Mouse (Mus musculus): ENCODE measurements around the gene Srgap1. TPM values are rescaled to one million over a fixed set of nuclear protein-coding genes. Genes with fewer than 3 reads are reported as not detected.

Gene Srgap1
- polyA plus RNA-seq, 1 experiment, result 1.6 TPM

GRCm38 (mm10) chr10:121739548-121740505, 307.3 kb downstream of the Srgap1 start, which contains the start of gene BC048403:
Gene BC048403 (plus strand): TSS chr10:121739937.
- TF ChIP-seq CTCF (IDR thresholded peaks at IDR 0.05; ENCODE audit: extremely low read depth, insufficient read length, insufficient replicate concordance, low read depth, low read length), result no peak
- peak; percentile 63 for TF ChIP-seq POLR2A (IDR thresholded peaks at IDR 0.05; ENCODE audit: low read depth, low read length)
- WGBS, result under 1% methylated on average over 68 of the region's 68 CpGs
- Histone ChIP-seq H3K27ac (ENCODE audit: insufficient read depth, low read depth, low read length) (peak within 1 kb of the TSS; percentile 26; the same call in 1 of the 2 replicates), H3K4me1 (ENCODE audit: control insufficient read depth, insufficient read depth, insufficient read length, low read length) (peaks cover 5% of the 10 kb centered on the region), H3K4me3 (ENCODE audit: low read depth, low read length) (peak within 1 kb of the TSS; percentile 92), H3K36me3 (ENCODE audit: control insufficient read depth, insufficient read depth, low read length) (no peaks in the 10 kb centered on the region), H3K27me3 (ENCODE audit: control insufficient read depth, insufficient read depth, low read length) (no peaks in the 10 kb centered on the region)

GRCm38 (mm10) chr10:121737256-121737655, 309.9 kb downstream of the Srgap1 start:
- 88% methylated on average over 3 of the region's 3 CpGs for WGBS

DNA sequence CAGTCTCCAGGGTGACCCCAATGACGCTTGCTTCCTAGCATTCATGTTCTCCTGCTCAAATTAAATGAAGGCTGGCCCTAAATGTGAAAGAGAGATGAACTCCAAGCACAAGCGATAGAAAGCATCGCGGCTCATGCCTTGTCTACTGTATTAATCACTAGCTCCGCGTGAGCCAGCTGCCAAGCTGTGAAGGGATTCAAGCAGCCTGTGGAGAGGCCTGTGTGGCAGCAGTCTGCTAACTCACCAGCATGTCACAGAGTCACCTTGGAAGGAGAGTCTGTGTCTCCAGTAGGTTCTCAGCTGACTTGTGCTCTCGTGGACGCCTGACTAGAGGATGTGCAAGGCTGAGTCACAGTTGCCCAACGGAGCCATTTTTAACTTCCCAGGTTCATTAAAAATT, 314.6 kb downstream of the Srgap1 start:
- 90% methylated on average over 9 of the region's 9 CpGs for WGBS
- no peaks in the 10 kb centered on the region for H3K27me3 ChIP-seq (ENCODE audit: control insufficient read depth, insufficient read depth, low read length)
- H3K27ac ChIP-seq (ENCODE audit: insufficient read depth, low read depth, low read length), result no peak overlapping the region
- H3K4me3 ChIP-seq (ENCODE audit: low read depth, low read length), result no peak overlapping the region
- H3K36me3 ChIP-seq (ENCODE audit: control insufficient read depth, insufficient read depth, low read length), result no peaks in the 10 kb centered on the region
- no peak for TF ChIP-seq CTCF (IDR thresholded peaks at IDR 0.05; ENCODE audit: extremely low read depth, insufficient read length, insufficient replicate concordance, low read depth, low read length)
- no peak for TF ChIP-seq POLR2A (IDR thresholded peaks at IDR 0.05; ENCODE audit: low read depth, low read length)
- no peaks in the 10 kb centered on the region for H3K4me1 ChIP-seq (ENCODE audit: control insufficient read depth, insufficient read depth, insufficient read length, low read length)

More at GRCm38 (mm10) chr10:121737256-121737655, 309.9 kb downstream of the Srgap1 start:
- no peaks in the 10 kb centered on the region for H3K27me3 ChIP-seq (ENCODE audit: control insufficient read depth, insufficient read depth, low read length)
- peaks cover 5% of the 10 kb centered on the region for H3K4me1 ChIP-seq (ENCODE audit: control insufficient read depth, insufficient read depth, insufficient read length, low read length)
- TF ChIP-seq CTCF (IDR thresholded peaks at IDR 0.05; ENCODE audit: extremely low read depth, insufficient read length, insufficient replicate concordance, low read depth, low read length) (no peak), POLR2A (IDR thresholded peaks at IDR 0.05; ENCODE audit: low read depth, low read length) (no peak)
- H3K36me3 ChIP-seq (ENCODE audit: control insufficient read depth, insufficient read depth, low read length), result no peaks in the 10 kb centered on the region
- H3K27ac ChIP-seq (ENCODE audit: insufficient read depth, low read depth, low read length), result no peak overlapping the region
- no peak overlapping the region for H3K4me3 ChIP-seq (ENCODE audit: low read depth, low read length)

DNA sequence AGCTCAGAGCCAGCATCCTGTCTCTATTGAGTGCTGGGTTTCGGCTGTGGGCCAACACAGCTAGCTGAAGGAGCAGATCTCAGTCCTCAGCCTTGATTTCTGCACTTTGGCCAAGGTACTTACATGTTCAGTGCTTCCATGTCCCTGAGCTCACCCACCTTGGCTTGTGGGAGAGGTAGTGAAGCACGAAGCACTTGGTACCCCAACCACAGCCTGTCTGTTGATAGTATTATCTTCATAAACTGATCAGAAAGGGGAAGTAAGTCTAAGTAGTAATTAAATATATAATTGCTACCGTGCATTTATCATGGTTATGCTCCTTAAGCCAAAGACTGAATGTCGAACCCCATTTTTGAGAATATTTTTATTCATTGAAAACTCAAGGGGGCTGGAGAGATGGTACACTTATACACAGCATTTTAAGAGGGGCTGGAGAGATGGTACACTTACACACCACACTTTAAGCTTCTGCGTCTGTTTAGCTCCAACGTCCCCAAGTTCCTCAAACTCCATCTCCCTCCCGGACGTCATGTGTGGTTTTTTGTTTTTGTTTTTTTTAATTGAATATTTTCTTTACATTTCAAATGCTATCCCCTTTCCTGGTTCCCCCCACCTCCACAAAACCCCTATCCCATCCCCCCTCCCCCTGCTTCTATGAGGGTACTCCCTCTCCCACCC, 315.9 kb downstream of the Srgap1 start:
- no peak overlapping the region for H3K27ac ChIP-seq (ENCODE audit: insufficient read depth, low read depth, low read length)
- no peaks in the 10 kb centered on the region for H3K36me3 ChIP-seq (ENCODE audit: control insufficient read depth, insufficient read depth, low read length)
- H3K4me1 ChIP-seq (ENCODE audit: control insufficient read depth, insufficient read depth, insufficient read length, low read length), result no peaks in the 10 kb centered on the region
- no peak for TF ChIP-seq CTCF (IDR thresholded peaks at IDR 0.05; ENCODE audit: extremely low read depth, insufficient read length, insufficient replicate concordance, low read depth, low read length)
- no peak for TF ChIP-seq POLR2A (IDR thresholded peaks at IDR 0.05; ENCODE audit: low read depth, low read length)
- no peaks in the 10 kb centered on the region for H3K27me3 ChIP-seq (ENCODE audit: control insufficient read depth, insufficient read depth, low read length)
- no peak overlapping the region for H3K4me3 ChIP-seq (ENCODE audit: low read depth, low read length)
- 85% methylated on average over 8 of the region's 8 CpGs for WGBS

Other genes starting within 250 kb of the Srgap1 start
- gene Rxylt1, start 50.1 kb upstream of the Srgap1 start, polyA plus RNA-seq (2012; rRNA removed), result 1.4 and 2.6 TPM in 2 replicates